Mouse (Mus musculus): ENCODE measurements around the gene Ciao2b. TPM values are rescaled to one million over a fixed set of nuclear protein-coding genes. Genes with fewer than 3 reads are reported as not detected.

Gene Ciao2b
- 27.4 and 32.5 TPM in 2 replicates for polyA plus RNA-seq (2012; rRNA removed)

DNA sequence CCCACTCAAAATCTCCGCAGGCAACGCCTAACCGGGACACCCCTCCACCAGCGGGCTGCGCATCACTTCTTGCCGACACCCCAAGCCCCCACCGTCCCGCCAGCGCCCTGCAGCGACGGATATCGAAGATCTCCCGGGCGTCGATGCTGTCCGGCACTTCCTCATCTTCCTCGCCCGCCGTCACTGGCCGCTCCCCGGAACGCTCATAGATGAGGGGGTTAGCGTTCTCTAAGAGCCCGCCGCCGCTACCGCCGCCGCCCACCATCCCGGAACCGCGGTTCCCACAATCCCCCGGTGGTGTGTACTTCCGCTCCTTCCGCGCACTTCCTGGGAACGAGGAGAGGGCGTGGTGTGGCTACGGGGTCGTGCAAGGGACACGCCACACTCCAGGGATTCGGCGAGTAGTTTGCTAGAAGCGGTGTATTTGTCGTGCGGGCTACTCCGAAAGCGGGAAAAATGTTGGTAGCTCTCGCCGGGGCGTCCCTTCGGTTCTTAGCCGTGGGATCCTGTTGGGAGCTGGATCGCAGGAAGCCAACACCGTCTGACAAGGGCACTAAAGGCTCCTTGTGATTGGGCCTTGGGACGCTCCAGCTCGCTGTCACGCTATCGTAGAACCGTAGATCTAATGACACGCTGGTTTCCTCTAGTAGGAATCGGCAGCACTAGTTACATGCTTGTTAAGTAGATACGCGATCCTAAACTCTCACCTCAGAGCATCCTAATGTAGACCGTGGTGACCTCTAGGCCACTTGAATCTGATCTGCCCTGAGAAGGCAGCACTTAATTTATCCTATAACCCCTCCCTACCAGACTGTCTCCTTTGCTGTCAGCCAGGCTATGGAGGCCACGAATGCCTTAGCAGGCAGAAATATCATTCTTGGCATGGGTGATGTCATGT lies at the start of gene Ciao2b:
Ciao2b (minus strand) TSS at position 540 of the 898 bp plus-strand sequence.

DNA sequence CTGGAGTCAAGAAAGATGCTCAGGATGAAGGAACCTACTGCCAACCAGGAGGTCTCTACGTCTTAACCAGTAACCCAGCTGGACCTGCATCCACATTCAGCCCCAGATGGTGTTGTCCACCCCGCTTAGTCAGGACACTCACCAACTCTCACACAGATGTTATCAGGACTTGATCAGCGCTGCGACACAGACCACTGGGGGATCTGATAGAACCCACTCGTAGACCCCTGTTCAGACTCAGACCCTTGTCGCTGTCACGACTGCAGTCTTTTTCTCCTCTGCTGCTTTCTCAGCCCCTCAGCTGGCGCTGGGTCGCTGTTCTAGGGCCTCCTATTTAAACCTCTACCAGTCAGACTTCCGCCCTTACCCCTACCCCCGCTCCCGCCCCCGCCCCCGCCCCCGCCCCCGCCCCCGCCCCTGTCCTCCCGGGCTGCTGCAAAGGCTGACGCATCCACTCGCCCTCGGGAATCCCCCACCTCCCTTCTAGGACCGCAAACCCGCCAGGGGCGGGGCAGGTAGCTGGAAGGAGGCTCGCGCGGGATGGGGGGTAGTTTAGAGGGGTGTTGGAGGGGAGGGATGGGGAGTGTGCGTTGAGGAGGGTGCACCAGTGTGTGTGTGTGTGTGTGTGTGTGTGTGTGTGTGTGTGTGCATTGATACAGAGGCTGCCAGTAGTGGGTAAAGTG lies 10.6 kb downstream of the Ciao2b start, which contains the start of gene Rrad:
Rrad (minus strand) TSS at position 347 of the 683 bp plus-strand sequence.

DNA sequence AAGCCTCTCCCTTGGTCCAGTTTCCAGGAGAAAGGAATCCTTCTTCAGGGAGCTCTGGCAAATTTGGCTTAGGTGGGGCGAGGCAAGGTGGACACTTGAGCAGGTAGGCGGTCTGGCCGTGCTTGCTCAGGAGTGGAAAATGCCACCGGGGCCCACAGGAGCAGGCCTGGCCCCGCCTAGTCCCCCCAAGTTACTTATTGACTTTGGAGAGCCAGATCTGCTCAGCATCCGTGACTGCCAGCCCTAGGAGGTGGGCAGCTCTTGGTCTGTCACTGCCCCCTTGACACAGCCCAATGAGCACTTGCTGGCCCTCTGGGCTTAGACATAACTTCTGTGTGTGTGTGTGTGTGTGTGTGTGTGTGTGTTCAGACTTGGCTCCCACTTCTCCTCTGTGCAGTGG lies 17.6 kb downstream of the Ciao2b start, which contains the start of gene Cdh16:
Cdh16 (minus strand) TSS at position 236 of the 400 bp plus-strand sequence.

DNA sequence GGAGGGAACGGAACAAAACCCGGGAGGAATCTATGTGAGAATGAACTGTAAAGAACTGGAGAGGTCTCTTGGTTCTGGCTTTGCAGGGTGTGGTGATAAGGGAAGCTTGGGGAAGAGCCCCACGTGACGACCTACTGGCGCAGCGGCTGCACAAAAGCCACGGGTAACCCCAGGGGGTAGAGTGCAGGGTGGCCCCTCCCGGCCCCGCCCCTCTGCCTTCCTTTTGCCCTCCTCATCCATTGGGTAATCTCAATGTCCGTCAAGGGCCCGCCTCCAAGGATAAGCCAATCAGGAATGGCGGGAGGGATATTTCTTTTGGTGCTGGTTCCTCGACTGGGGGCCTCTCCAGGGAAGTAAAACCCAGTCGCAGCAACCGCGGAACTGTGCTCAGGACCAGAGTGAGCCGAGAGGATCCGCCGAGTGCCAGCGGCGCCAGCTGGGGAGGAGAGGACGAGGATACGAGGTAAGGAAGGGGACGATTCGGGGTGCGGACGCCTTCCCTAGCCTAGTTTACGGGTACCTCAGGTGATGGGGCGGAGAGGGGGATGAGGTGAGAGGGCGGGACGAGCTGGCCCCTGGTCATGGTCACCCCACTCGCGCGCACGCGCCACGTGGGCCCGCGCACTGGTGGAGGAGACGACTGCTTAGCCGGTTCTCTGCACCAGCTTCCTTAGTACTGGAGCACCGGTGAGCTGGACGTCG lies 50.5 kb downstream of the Ciao2b start, which contains the start of gene Pdp2:
Pdp2 (plus strand) TSS at position 319 of the 702 bp plus-strand sequence.

Other genes with a start within 250 kb of the Ciao2b start
- 14.2 and 14.5 TPM in 2 replicates for gene Cmtm4, start 246.2 kb downstream of the Ciao2b start, polyA plus RNA-seq (2012; rRNA removed)
- gene Dync1li2, start 198.9 kb downstream of the Ciao2b start, polyA plus RNA-seq (2012; rRNA removed) = 3.2 and 4.5 TPM in 2 replicates
- gene Terb1, start 132.1 kb downstream of the Ciao2b start, polyA plus RNA-seq (2012; rRNA removed) = 0.04 and 0.13 TPM in 2 replicates
- 0.77 and 0.78 TPM in 2 replicates for gene Nae1, start 107.3 kb downstream of the Ciao2b start, polyA plus RNA-seq (2012; rRNA removed)
- gene Car7, start 107.3 kb downstream of the Ciao2b start, polyA plus RNA-seq (2012; rRNA removed) = 2.8 and 3.1 TPM in 2 replicates
- gene Pdp2, start 50.5 kb downstream of the Ciao2b start, polyA plus RNA-seq (2012; rRNA removed) = 1.0 and 1.1 TPM in 2 replicates
- 0.04 TPM in 1 of 2 replicates, not detected in the other for gene Cdh16, start 17.6 kb downstream of the Ciao2b start, polyA plus RNA-seq (2012; rRNA removed)
- 6.5 and 13.8 TPM in 2 replicates for gene Rrad, start 10.6 kb downstream of the Ciao2b start, polyA plus RNA-seq (2012; rRNA removed)
- 7.3 and 13.3 TPM in 2 replicates for gene Ces2a, start 92.0 kb upstream of the Ciao2b start, polyA plus RNA-seq (2012; rRNA removed)
- 4.8 and 6.6 TPM in 2 replicates for gene Ces2b, start 189.6 kb upstream of the Ciao2b start, polyA plus RNA-seq (2012; rRNA removed)
- 100 and 139 TPM in 2 replicates for gene Ces2c, start 205.1 kb upstream of the Ciao2b start, polyA plus RNA-seq (2012; rRNA removed)